Mouse (Mus musculus) lung, postnatal 0 days (tissue): ENCODE measurements around the gene Ssbp2.

Source experiments
- CTCF ChIP-seq: IDR thresholded peaks from 2 replicates; pipeline ENCODE4 v1.5.1; 2016; ENCODE audit warnings: antibody characterized with exemption, mild to moderate bottlenecking
- EP300 ChIP-seq: IDR thresholded peaks from 2 replicates; pipeline ENCODE4 v1.6.1; 2016; ENCODE audit warnings: antibody characterized with exemption, mild to moderate bottlenecking, control low read depth

DNA sequence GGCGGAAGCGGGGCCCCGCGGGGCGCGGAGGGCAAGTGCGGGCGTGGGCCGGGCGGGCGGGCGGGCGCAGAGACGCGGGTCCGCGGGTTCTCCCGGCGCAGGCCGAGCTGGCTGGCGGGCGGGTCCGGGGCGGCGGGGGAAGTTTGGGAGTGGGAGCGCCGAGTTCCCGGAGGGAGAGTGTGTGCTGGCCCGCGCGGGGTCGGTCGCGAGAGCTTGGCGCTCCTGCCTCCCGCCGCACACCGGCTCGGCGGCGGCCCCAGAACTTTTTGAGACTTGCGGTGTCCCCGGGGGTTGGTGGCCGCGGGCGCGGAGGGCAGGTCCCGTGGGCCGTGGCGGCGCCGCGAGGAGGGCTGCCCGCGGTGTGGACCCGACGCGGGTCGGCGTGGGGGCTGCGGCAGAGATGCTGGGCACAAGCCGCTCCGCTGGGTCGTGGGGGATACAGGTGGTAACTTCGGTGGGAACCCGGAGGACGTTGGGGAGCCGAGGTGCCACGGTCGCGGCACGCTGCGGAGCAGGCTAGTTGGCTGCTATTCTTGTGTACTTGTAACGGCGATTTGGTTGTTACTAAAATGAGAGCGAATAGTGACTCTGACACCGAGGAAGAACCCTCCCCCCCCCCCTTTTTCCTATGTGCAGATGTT is 1.7 kb downstream of the Ssbp2 start:
- no peak for TF ChIP-seq EP300
- TF ChIP-seq CTCF, result no peak
